Mouse (Mus musculus) brain, embryonic 14.5 days (tissue): ENCODE results near the gene Cnot2.

ENCODE experiments used
- CTCF ChIP-seq: fragments of 200-500 bp; IDR thresholded peaks from 2 replicates; pipeline ENCODE4 v1.5.1; 2012; ENCODE audit warnings: inconsistent platforms, mild to moderate bottlenecking, moderate library complexity, borderline replicate concordance; ENCODE audit not compliant: insufficient read depth, insufficient read length; ENCODE audit errors: extremely low read depth
- POLR2A ChIP-seq: fragments of 200-500 bp; IDR thresholded peaks from 2 replicates; pipeline ENCODE4 v1.6.1; 2012; ENCODE audit warnings: mild to moderate bottlenecking, inconsistent platforms, borderline replicate concordance; ENCODE audit not compliant: poor library complexity, insufficient read depth, insufficient read length, severe bottlenecking; ENCODE audit errors: extremely low read depth

GRCm38 (mm10) chr10:116604905-116605162 is 23.5 kb upstream of the Cnot2 start:
- no peak for TF ChIP-seq POLR2A
- TF ChIP-seq CTCF = no peak
